Mouse (Mus musculus) left cerebral cortex, adult 6 months (tissue): ENCODE data around the gene Clpx. TPM values are rescaled to one million over a fixed set of nuclear protein-coding genes. Genes with fewer than 3 reads are reported as not detected.

ENCODE experiments used
- long read RNA-seq, 2 experiments: library from polyadenylated mRNA; unstranded; transcript quantifications; one replicate each; pipeline ENCODE4 v2.0.0; 2019 to 2020
- polyA plus RNA-seq: library from polyadenylated mRNA; unstranded; fragments of <200 nt; fragmentation: Nextera tagmentation; gene quantifications from 2 replicates; pipeline ENCODE4 v1.2.3, GENCODE M21; 2021

Clpx gene
- polyA plus RNA-seq, result 17.1 and 25.0 TPM in 2 replicates
- long read RNA-seq, experiment 1, transcript Clpx-202 (13 exons, 2,809 nt), result minor isoform, 30 of 164 reads
- long read RNA-seq, experiment 1, transcript Clpx-201 (14 exons, 2,885 nt), result major isoform, 103 of 164 reads
- long read RNA-seq, experiment 1, partial matches to known transcripts, result 5 of 164 reads
- long read RNA-seq, experiment 1, other reads (novel, unspliced or antisense), result 26 of 164 reads
- long read RNA-seq, experiment 2, transcript Clpx-201 (14 exons, 2,885 nt), result major isoform, 26 of 50 reads
- long read RNA-seq, experiment 2, partial matches to known transcripts, result 15 of 50 reads
- long read RNA-seq, experiment 2, other reads (novel, unspliced or antisense), result 4 of 50 reads

DNA sequence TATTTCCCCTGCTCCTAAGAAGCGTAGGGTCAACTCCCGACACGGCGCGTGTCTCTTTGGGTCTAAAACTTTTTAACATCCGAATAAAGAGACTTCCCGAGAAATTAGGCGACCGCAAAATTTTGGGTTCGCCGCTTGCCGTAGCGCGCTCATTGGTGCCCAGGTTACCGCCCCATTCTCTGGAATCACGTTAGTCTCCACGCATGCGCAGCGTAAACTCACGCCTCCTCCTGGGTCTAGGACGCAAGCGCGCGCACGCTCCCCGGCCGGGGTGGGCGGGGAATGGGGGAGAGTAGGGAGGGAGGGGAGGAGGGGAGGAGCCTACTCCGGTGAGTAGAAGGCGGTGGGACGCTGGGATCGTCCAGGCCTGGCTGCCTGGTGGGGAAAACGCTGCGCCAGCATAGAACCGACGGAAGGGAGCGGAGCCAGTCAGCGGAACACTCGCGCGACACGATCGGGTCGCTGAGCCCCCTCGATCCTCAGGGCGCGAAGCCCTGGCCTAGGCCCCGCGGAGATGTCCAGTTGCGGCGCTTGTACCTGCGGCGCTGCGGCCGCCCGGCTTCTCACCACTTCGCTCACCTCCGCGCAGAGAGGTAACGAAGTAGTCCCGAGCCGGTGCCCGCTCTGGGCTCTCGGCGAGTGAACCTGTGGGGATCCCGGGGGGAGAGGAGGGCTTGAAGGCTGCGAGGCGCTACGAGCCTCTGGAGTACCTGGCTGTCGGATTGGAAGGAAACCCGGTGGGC, at the start of gene Clpx:
TSS of gene Clpx (plus strand) at position 288 of the 743 bp plus-strand sequence.

GRCm38 (mm10) chr9:65264959-65265358, 29.1 kb upstream of the Clpx start, which contains the start of gene Cilp:
Cilp (plus strand) TSS chr9:65265180.

GRCm38 (mm10) chr9:65345854-65346475, 51.9 kb downstream of the Clpx start, which contains the start of gene Pdcd7:
Pdcd7 (plus strand) TSS chr9:65346104.

GRCm38 (mm10) chr9:65360641-65361448, 66.8 kb downstream of the Clpx start, which contains the start of gene Ubap1l:
Ubap1l (plus strand) TSS chr9:65361041.

Other genes with a start within 250 kb of the Clpx start
- gene Igdcc4, start 192.8 kb upstream of the Clpx start, polyA plus RNA-seq, result 4.5 and 10.7 TPM in 2 replicates
- 0.27 and 0.67 TPM in 2 replicates for gene Igdcc3, start 153.1 kb upstream of the Clpx start, polyA plus RNA-seq
- 1.8 and 2.4 TPM in 2 replicates for gene Parp16, start 98.9 kb upstream of the Clpx start, polyA plus RNA-seq
- gene Cilp, start 29.1 kb upstream of the Clpx start, polyA plus RNA-seq, result 0.04 and 0.21 TPM in 2 replicates
- 8.5 and 21.3 TPM in 2 replicates for gene Pdcd7, start 51.8 kb downstream of the Clpx start, polyA plus RNA-seq
- gene Ubap1l, start 66.8 kb downstream of the Clpx start, polyA plus RNA-seq, result 0.18 TPM in 1 of 2 replicates, not detected in the other
- 0.18 and 0.23 TPM in 2 replicates for gene Kbtbd13, start 97.4 kb downstream of the Clpx start, polyA plus RNA-seq
- 1.6 and 2.5 TPM in 2 replicates for gene Rasl12, start 104.2 kb downstream of the Clpx start, polyA plus RNA-seq
- not detected in 2 replicates for gene Slc51b, start 128.7 kb downstream of the Clpx start, polyA plus RNA-seq
- 9.8 and 10.9 TPM in 2 replicates for gene Mtfmt, start 141.5 kb downstream of the Clpx start, polyA plus RNA-seq
- 37.2 and 47.8 TPM in 2 replicates for gene Spg21, start 166.7 kb downstream of the Clpx start, polyA plus RNA-seq
- 0.15 TPM in 1 of 2 replicates, not detected in the other for gene Ankdd1a, start 225.9 kb downstream of the Clpx start, polyA plus RNA-seq